Mouse (Mus musculus) adrenal gland, postnatal 36 days (tissue): ENCODE measurements around the gene Olfr1313. TPM values are rescaled to one million over a fixed set of nuclear protein-coding genes. Genes with fewer than 3 reads are reported as not detected.
"Not testable (repeated sequence)": the region's sequence is repeated elsewhere in the genome, so short reads cannot be mapped to it uniquely, and the experiment has no call there.

Experiments
- DNase-seq, 2 experiments: peaks; one replicate each; pipeline ENCODE4 v3.0.0; 2021; ENCODE audit warnings: mixed read lengths in 1 of 2
- long read RNA-seq, 2 experiments: library from polyadenylated mRNA; stranded (forward); transcript quantifications; one replicate each; pipeline ENCODE4 v2.0.0; 2021; ENCODE audit warnings: borderline sequencing depth in 2 of 2
- total RNA-seq, 2 experiments: library from RNA; stranded (reverse); gene quantifications; 2 replicates each; pipeline ENCODE4 v1.2.3; 2021

Gene Olfr1313
- total RNA-seq, result not detected
- long read RNA-seq, experiment 1, result 0 reads
- long read RNA-seq, experiment 2, result 0 reads

- no peak for DNase-seq
These were observed at the start of gene Olfr1313 for GRCm38 (mm10) chr2:112077743-112078142. Gene Olfr1313 (minus strand): TSS chr2:112077843.

GRCm38 (mm10) chr2:112115340-112115739 lies 37.7 kb upstream of the Olfr1313 start, which contains the start of gene Olfr1315-ps1:
Gene Olfr1315-ps1 (minus strand): TSS chr2:112115440.
- DNase-seq, result no peak

GRCm38 (mm10) chr2:112096681-112097080 lies 19.0 kb upstream of the Olfr1313 start, which contains the start of gene Olfr1314:
Gene Olfr1314 (minus strand): TSS chr2:112096781.
- DNase-seq, result no peak

- DNase-seq, result no peak
These were observed 27.5 kb downstream of the Olfr1313 start, which contains the start of gene Olfr1312 for GRCm38 (mm10) chr2:112050138-112050537. Gene Olfr1312 (minus strand): TSS chr2:112050238.

GRCm38 (mm10) chr2:112026971-112027370 lies 50.7 kb downstream of the Olfr1313 start:
- not testable (repeated sequence) for DNase-seq

- no peak for DNase-seq
These were observed 53.3 kb downstream of the Olfr1313 start, which contains the start of gene Olfr1311 for GRCm38 (mm10) chr2:112024312-112024711. Gene Olfr1311 (minus strand): TSS chr2:112024412.

Other genes starting within 250 kb of the Olfr1313 start
- gene Olfr1305, start 200.7 kb downstream of the Olfr1313 start, total RNA-seq, result not detected
- gene Olfr1306, start 161.6 kb downstream of the Olfr1313 start, total RNA-seq, result not detected
- under 1 TPM in 1 of 2 experiments, not detected in 1; 0.03 TPM for gene Olfr1307, start 128.4 kb downstream of the Olfr1313 start, total RNA-seq
- gene Olfr1308, start 112.9 kb downstream of the Olfr1313 start, total RNA-seq, result not detected
- not detected for gene Olfr1309, start 87.6 kb downstream of the Olfr1313 start, total RNA-seq
- not detected for gene Olfr1310, start 65.1 kb downstream of the Olfr1313 start, total RNA-seq
- gene Olfr1311, start 53.4 kb downstream of the Olfr1313 start, total RNA-seq, result not detected
- not detected for gene Olfr1312, start 27.6 kb downstream of the Olfr1313 start, total RNA-seq
- gene Olfr1314, start 18.9 kb upstream of the Olfr1313 start, total RNA-seq, result not detected
- not detected for gene Olfr1315-ps1, start 37.6 kb upstream of the Olfr1313 start, total RNA-seq
- not detected for gene Olfr1316, start 57.1 kb upstream of the Olfr1313 start, total RNA-seq
- gene Olfr1317, start 62.5 kb upstream of the Olfr1313 start, total RNA-seq, result not detected
- not detected for gene Olfr1318, start 76.4 kb upstream of the Olfr1313 start, total RNA-seq
- 1 to 10 TPM; 2.8 to 5.9 TPM for gene Lpcat4, start 161.6 kb upstream of the Olfr1313 start, total RNA-seq
- not detected for gene Nutm1, start 181.4 kb upstream of the Olfr1313 start, total RNA-seq
- gene Nop10, start 184.1 kb upstream of the Olfr1313 start, total RNA-seq, result 100 to 1,000 TPM; 112 to 150 TPM
- gene Slc12a6, start 188.0 kb upstream of the Olfr1313 start, total RNA-seq, result 10 to 100 TPM; 32.1 to 36.1 TPM
- under 1 TPM in 1 of 2 experiments, not detected in 1; 0.26 TPM for gene Gm21985, start 188.5 kb upstream of the Olfr1313 start, total RNA-seq